Mouse (Mus musculus) CH12.LX (cell line): Measurements from ENCODE around the gene Kcnc2. TPM values are rescaled to one million over a fixed set of nuclear protein-coding genes. Genes with fewer than 3 reads are reported as not detected.

ENCODE experiments used
- DNase-seq: peaks from one replicate; pipeline ENCODE4 v3.0.0-alpha.2; 2013; ENCODE audit errors: extremely low read depth
- H3K27ac ChIP-seq: 2 replicates; pipeline ENCODE4 v1.5.1; 2012; ENCODE audit warnings: low read depth, mild to moderate bottlenecking, control low read depth, moderate library complexity; ENCODE audit not compliant: insufficient read depth
- H3K27me3 ChIP-seq: replicated peaks from 2 replicates; pipeline ENCODE3; 2012; ENCODE audit warnings: inconsistent platforms
- H3K36me3 ChIP-seq, 2 experiments: replicated peaks in 1 of 2; 2 replicates each; pipeline versions ENCODE3 to v1.6.1; 2012; ENCODE audit warnings: inconsistent platforms in 1 of 2, low read length in 1 of 2, mild to moderate bottlenecking in 1 of 2, mixed read lengths in 1 of 2, moderate library complexity in 1 of 2; ENCODE audit not compliant: control insufficient read depth in 1 of 2, insufficient read depth in 1 of 2
- H3K4me1 ChIP-seq, 2 experiments: 2 replicates each; pipeline ENCODE4 v1.6.1; 2012; ENCODE audit warnings: inconsistent platforms in 1 of 2, moderate library complexity in 1 of 2; ENCODE audit not compliant: insufficient read depth in 2 of 2, control insufficient read depth in 1 of 2
- H3K4me2 ChIP-seq: 2 replicates; pipeline ENCODE4 v1.6.1; 2012; ENCODE audit warnings: low read depth, mild to moderate bottlenecking, control low read depth; ENCODE audit not compliant: poor library complexity, insufficient read depth, severe bottlenecking
- H3K4me3 ChIP-seq, 3 experiments: fragments of 150-350 bp in 1 of 3; sonication (generic) in 1 of 3; replicated peaks in 1 of 3; 2 replicates each; pipeline versions ENCODE3 to v1.5.1; 2011 to 2012; ENCODE audit warnings: low read depth in 2 of 3, low read length in 2 of 3, mild to moderate bottlenecking in 2 of 3, moderate library complexity in 2 of 3, control low read depth in 1 of 3, improper control_type of control experiment in 1 of 3, inconsistent platforms in 1 of 3, mixed read lengths in 1 of 3; ENCODE audit not compliant: poor library complexity in 1 of 3
- H3K79me2 ChIP-seq: replicated peaks from 2 replicates; pipeline ENCODE4 v1.6.1; 2012; ENCODE audit warnings: mild to moderate bottlenecking, moderate library complexity; ENCODE audit not compliant: control insufficient read depth, poor library complexity, insufficient read depth, severe bottlenecking; ENCODE audit errors: extremely low read depth
- H3K9ac ChIP-seq: 2 replicates; pipeline ENCODE4 v1.6.1; 2012; ENCODE audit warnings: low read depth, mild to moderate bottlenecking, control low read depth, moderate library complexity; ENCODE audit not compliant: insufficient read depth
- H3K9me3 ChIP-seq: replicated peaks from 2 replicates; pipeline ENCODE3; 2012; ENCODE audit warnings: low read length, inconsistent platforms, mixed read lengths
- BHLHE40 ChIP-seq: IDR thresholded peaks from 2 replicates; pipeline ENCODE4 v1.6.1; 2011; ENCODE audit warnings: mild to moderate bottlenecking, low read depth, low read length, improper control_type of control experiment
- CHD2 ChIP-seq: IDR thresholded peaks from 2 replicates; pipeline ENCODE4 v1.6.1; 2011; ENCODE audit warnings: low read length, improper control_type of control experiment
- CTCF ChIP-seq, 2 experiments: IDR thresholded peaks in 1 of 2; conservative IDR thresholded peaks in 1 of 2; 2 replicates each; pipeline ENCODE4 v1.5.1; 2011 to 2012; ENCODE audit warnings: low read depth in 2 of 2, low read length in 2 of 2, improper control_type of control experiment in 1 of 2, inconsistent platforms in 1 of 2, mild to moderate bottlenecking in 1 of 2, moderate library complexity in 1 of 2
- E2F4 ChIP-seq: IDR thresholded peaks from 2 replicates; pipeline ENCODE4 v1.6.1; 2011; ENCODE audit warnings: low read depth, low read length, improper control_type of control experiment; ENCODE audit not compliant: insufficient replicate concordance
- ELF1 ChIP-seq: IDR thresholded peaks from 2 replicates; pipeline ENCODE4 v1.6.1; 2014; ENCODE audit warnings: low read depth, mild to moderate bottlenecking, inconsistent platforms, low read length, improper control_type of control experiment
- ETS1 ChIP-seq: conservative IDR thresholded peaks from 2 replicates; pipeline ENCODE4 v1.6.1; 2012; ENCODE audit warnings: low read depth, mild to moderate bottlenecking, inconsistent platforms, low read length, improper control_type of control experiment, moderate library complexity
- GABPA ChIP-seq: IDR thresholded peaks from 2 replicates; pipeline ENCODE4 v1.6.1; 2012; ENCODE audit warnings: low read depth, low read length, improper control_type of control experiment, inconsistent platforms; ENCODE audit not compliant: insufficient replicate concordance
- JUN ChIP-seq: IDR thresholded peaks from 2 replicates; pipeline ENCODE4 v1.6.1; 2011; ENCODE audit warnings: low read depth, mild to moderate bottlenecking, low read length, improper control_type of control experiment, moderate library complexity; ENCODE audit not compliant: insufficient read depth
- JUND ChIP-seq: conservative IDR thresholded peaks from 2 replicates; pipeline ENCODE4 v1.6.1; 2011; ENCODE audit warnings: low read depth, low read length, improper control_type of control experiment
- MEF2A ChIP-seq: IDR thresholded peaks from 2 replicates; pipeline ENCODE4 v1.6.1; 2014; ENCODE audit warnings: low read depth, mild to moderate bottlenecking, inconsistent platforms, low read length, improper control_type of control experiment, borderline replicate concordance
- MYC ChIP-seq: IDR thresholded peaks from 2 replicates; pipeline ENCODE4 v1.6.1; 2011; ENCODE audit warnings: low read depth, mild to moderate bottlenecking, improper control_type of control experiment, low read length
- PAX5 ChIP-seq: IDR thresholded peaks from 2 replicates; pipeline ENCODE4 v1.6.1; 2012; ENCODE audit warnings: low read length, inconsistent platforms, mixed read lengths
- RAD21 ChIP-seq: IDR thresholded peaks from 2 replicates; pipeline ENCODE4 v1.6.1; 2011; ENCODE audit warnings: low read depth, mild to moderate bottlenecking, low read length, improper control_type of control experiment, moderate library complexity
- SMC3 ChIP-seq: IDR thresholded peaks from 2 replicates; pipeline ENCODE4 v1.6.1; 2011; ENCODE audit warnings: low read depth, low read length, improper control_type of control experiment
- UBTF ChIP-seq: IDR thresholded peaks from 2 replicates; pipeline ENCODE4 v1.6.1; 2012; ENCODE audit warnings: low read depth, mild to moderate bottlenecking, inconsistent platforms, low read length, improper control_type of control experiment, moderate library complexity
- USF1 ChIP-seq: IDR thresholded peaks from 2 replicates; pipeline ENCODE4 v1.6.1; 2014; ENCODE audit warnings: low read depth, mild to moderate bottlenecking, inconsistent platforms, low read length, improper control_type of control experiment
- USF2 ChIP-seq: conservative IDR thresholded peaks from 2 replicates; pipeline ENCODE4 v1.6.1; 2011; ENCODE audit warnings: low read depth, low read length, improper control_type of control experiment
- ZMIZ1 ChIP-seq: IDR thresholded peaks from 2 replicates; pipeline ENCODE4 v1.6.1; 2012; ENCODE audit warnings: low read depth, mild to moderate bottlenecking, inconsistent platforms, low read length, improper control_type of control experiment
- ZNF384 ChIP-seq: IDR thresholded peaks from 2 replicates; pipeline ENCODE4 v1.6.1; 2012; ENCODE audit warnings: low read depth, low read length, improper control_type of control experiment, inconsistent platforms
- dilution Hi-C: fragments of 300-500 bp; cut with MboI; formaldehyde crosslinking; loops from 2 replicates; pipeline ENCODE4 v1.14.3; 2020; ENCODE audit warnings: low sequenced_read_pairs; ENCODE audit not compliant: extremely low pct_unique_long_range_greater_than_20kb, extremely low pct_ligation_motif_present
- in situ Hi-C: fragments of 300-500 bp; cut with MboI; formaldehyde crosslinking; loops from 3 replicates; pipeline ENCODE4 v1.14.3; 2019; ENCODE audit warnings: low sequenced_read_pairs, low pct_ligation_motif_present, low pct_unique_long_range_greater_than_20kb, mixed read lengths
- polyA plus RNA-seq: library from polyadenylated mRNA; unstranded; fragments of >175 nt; gene quantifications from 2 replicates; pipeline ENCODE4 v1.2.1, GENCODE M21; 2012; ENCODE audit warnings: low read depth; ENCODE audit not compliant: insufficient read length
- total RNA-seq, 2 experiments: library from RNA; depleted of rRNA; stranded (reverse); fragments of 300-350 nt in 1 of 2; fragments of >200 nt in 1 of 2; gene quantifications; 2 replicates each; pipeline ENCODE4 v1.2.3; 2012 to 2014

Gene Kcnc2
- total and polyA plus RNA-seq, 3 experiments, result not detected

DNA sequence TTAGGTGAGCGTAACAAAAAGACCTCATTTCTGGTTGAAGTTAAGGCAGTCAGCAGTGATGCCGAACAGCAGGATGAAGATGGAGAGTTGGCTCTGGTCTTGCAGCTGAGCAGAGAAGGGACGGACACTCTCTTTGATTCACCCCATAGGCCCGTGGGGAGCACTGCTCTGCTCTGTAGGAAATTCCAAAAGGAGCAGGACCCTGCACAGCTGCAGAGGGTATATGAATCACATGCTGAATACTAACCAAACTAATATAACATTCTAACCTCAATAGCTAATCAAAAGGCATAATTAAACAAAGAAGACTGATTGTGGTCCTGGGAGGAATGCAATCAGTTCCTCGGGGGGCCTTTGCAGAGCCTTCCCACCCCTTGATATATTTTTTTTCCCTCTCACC is 106.2 kb downstream of the Kcnc2 start:
- TF ChIP-seq RAD21 (no peak), E2F4 (no peak), CTCF (conservative IDR thresholded peaks at IDR 0.05 in 1 of 2, IDR thresholded peaks at IDR 0.05 in 1 of 2; ENCODE audit: low read depth in 2 of 2, low read length in 2 of 2) (no peak), BHLHE40 (no peak), JUND (no peak), JUN (no peak), CHD2 (no peak), PAX5 (no peak), MEF2A (no peak), ZMIZ1 (no peak), USF2 (no peak)
- TF ChIP-seq, all 38 proteins: peak for 0
- in situ Hi-C loops, result no loop called here
- dilution Hi-C loops, result no loop called here

DNA sequence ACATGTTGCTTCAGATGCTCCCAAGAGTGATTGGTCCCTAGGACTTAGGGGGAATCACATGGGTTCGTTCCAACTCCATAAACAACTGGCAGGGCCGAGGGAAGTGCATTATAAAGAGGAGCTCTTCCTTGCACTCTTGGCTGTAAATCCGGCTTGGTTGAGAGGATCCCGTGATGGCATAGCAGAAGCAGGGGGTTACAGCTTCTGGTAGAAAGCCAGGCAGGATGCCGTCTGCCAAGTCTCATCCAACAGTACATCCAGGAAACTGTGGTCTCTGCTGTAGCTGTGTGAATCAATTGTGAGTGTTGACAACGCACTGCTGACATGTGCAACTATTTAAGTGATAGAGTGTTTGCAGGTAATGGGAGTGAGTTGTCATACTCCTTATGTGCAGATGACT is 107.5 kb downstream of the Kcnc2 start:
- dilution Hi-C loops, result no loop called here
- no peaks in the 10 kb centered on the region for H3K27me3 ChIP-seq
- no peak overlapping the region for H3K4me3 ChIP-seq
- H3K9ac ChIP-seq, result no peak overlapping the region
- H3K4me2 ChIP-seq, result no peak overlapping the region
- TF ChIP-seq MYC (no peak), ELF1 (no peak)
- in situ Hi-C loops, result no loop called here
- no peaks in the 10 kb centered on the region for H3K79me2 ChIP-seq
- H3K36me3 ChIP-seq, result no peaks in the 10 kb centered on the region
- DNase-seq, result no peak
- H3K9me3 ChIP-seq, result no peaks in the 10 kb centered on the region
- no peak overlapping the region for H3K27ac ChIP-seq
- no peaks in the 10 kb centered on the region for H3K4me1 ChIP-seq

More for the DNA sequence above, 106.2 kb downstream of the Kcnc2 start:
- H3K9ac ChIP-seq, result no peak overlapping the region
- no peaks in the 10 kb centered on the region for H3K9me3 ChIP-seq
- no peaks in the 10 kb centered on the region for H3K4me1 ChIP-seq
- H3K27ac ChIP-seq, result no peak overlapping the region
- no peak for DNase-seq
- no peaks in the 10 kb centered on the region for H3K36me3 ChIP-seq
- H3K27me3 ChIP-seq, result no peaks in the 10 kb centered on the region
- no peak overlapping the region for H3K4me3 ChIP-seq
- H3K4me2 ChIP-seq, result no peak overlapping the region
- H3K79me2 ChIP-seq, result no peaks in the 10 kb centered on the region

GRCm38 (mm10) chr10:112380590-112380989 is 109.7 kb downstream of the Kcnc2 start:
- in situ Hi-C loops, result no loop called here
- dilution Hi-C loops, result no loop called here
- Histone ChIP-seq H3K4me2 (no peak overlapping the region; the same call in 1 of the 2 replicates), H3K9ac (no peak overlapping the region), H3K4me1 (no peaks in the 10 kb centered on the region), H3K79me2 (no peaks in the 10 kb centered on the region), H3K36me3 (no peaks in the 10 kb centered on the region), H3K27me3 (no peaks in the 10 kb centered on the region), H3K9me3 (no peaks in the 10 kb centered on the region), H3K4me3 (no peak overlapping the region), H3K27ac (no peak overlapping the region)
- DNase-seq, result no peak
- TF ChIP-seq USF1 (no peak), ETS1 (no peak), SMC3 (peak; percentile 37), CTCF (conservative IDR thresholded peaks at IDR 0.05 in 1 of 2, IDR thresholded peaks at IDR 0.05 in 1 of 2; ENCODE audit: low read depth in 2 of 2, low read length in 2 of 2) (peak in 1 of 2 experiments; percentile 56; a peak in 2 of 4 replicates), ELF1 (no peak), RAD21 (peak; percentile 54), GABPA (no peak), JUND (no peak), ZNF384 (no peak), UBTF (no peak)
